Mouse (Mus musculus): ENCODE measurements around the gene Abcc10. TPM values are rescaled to one million over a fixed set of nuclear protein-coding genes. Genes with fewer than 3 reads are reported as not detected.

Gene Abcc10
- polyA plus RNA-seq (2012; rRNA removed; ENCODE audit: low replicate concordance) = 22.9 and 27.6 TPM in 2 replicates

DNA sequence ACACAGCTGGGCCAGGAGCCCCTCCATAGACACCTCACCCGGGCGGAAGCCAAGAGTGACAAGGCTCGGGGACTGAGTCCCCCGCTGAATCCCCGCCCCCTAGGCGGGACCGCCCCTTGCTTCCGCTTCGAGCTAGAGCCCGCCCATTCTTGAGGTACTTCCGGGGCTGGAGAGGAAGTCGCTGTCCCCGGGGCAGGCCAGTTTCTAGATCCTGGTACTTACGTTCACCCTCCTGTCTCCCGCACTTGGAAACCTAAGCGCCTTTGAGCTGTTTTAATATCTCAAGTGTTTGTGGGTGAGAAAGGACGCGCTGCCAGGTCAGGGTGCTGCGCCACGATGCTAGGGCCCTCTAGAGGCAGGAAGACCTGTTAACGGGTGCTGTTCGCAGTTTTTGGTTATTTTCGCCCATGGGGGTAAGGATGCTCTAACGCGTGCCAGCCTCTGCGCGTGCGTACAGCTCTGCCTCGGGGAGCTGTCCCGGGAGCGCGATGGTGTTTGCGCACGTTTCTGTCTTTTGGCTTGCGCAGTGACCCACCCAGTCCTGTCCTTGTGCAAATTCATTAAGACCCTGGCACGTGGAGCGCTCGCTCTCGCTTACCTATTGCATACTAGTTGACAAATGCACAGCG lies at the start of gene Abcc10:
Gene Abcc10 (minus strand): TSS at position 447 of the 629 bp plus-strand sequence.

DNA sequence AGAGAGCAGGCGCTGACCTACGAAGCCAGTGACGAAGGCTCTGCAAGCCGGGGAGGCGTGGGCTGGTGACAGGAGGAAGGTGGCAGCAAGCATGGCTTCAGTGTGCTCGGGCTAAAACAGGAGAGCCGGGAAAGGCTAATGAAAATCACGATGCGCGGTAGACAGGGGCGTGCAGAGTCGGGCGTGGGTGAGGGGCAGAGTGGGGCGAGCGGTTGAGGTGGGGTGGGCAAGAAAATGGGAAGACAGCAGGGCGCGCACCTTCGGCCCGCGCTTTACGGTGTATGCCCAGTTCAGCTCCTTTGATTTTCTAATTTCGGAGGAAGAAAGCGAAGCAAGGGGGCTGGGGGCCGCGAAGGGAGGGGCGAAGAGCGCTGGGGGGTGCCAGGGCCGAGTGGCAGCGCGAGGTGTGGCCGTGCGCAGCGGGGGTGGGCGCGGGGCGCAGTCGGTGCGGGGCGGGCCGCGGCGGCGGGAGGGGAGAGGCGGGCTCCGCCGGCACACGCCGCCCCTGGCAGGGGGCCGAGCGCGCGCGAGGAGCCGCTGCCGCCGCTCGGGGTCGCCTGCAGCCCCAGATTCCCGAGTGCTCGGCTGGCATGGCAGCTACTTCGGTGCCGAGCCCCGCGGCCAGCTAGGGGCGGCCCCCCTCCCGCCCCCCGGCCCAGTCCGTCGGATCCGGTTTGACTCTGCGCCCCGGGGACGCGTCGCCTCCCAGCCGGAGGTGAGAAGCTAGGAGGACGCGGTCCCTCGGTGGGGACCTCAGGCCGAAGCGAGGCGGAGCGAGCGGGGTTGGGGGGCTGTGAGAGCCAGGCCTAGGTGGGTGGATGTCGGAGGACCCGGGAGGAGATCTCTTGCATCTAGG lies 30.6 kb downstream of the Abcc10 start, which contains the start of gene Dlk2:
Gene Dlk2 (plus strand): TSS at position 58 of the 856 bp plus-strand sequence.

DNA sequence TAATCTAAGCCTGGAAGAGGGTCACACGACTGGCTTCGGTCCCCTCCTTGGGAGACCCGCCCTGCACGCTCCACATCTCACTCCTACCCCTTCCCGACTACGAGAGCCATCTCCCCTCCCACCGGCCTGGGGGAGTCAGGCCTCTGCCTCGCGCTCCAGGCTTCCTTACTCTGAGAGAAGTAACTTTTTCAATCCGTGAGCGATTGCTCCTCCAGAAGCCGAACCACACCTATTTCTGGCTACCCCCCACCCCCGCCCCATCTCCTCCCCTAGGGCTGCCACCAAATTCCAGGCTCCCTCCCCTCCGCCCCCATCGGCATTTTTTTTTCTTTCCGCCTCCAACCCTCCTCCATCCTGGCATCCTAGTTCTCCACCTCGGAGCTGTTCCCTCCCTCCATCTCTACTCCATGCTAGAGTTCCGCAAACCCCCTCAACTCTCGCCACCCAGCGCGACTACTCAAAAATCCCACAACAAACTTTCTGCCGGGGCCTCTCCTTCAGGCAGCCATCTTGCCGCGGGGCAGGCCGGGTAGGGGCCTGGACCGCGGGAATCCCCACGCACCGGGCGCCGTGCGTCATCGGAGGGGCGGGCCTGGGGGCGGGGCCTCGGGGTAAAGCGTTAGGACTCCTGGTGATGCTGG lies 45.5 kb downstream of the Abcc10 start, which contains the start of gene Tjap1:
Gene Tjap1 (minus strand): TSS at position 544 of the 641 bp plus-strand sequence.

DNA sequence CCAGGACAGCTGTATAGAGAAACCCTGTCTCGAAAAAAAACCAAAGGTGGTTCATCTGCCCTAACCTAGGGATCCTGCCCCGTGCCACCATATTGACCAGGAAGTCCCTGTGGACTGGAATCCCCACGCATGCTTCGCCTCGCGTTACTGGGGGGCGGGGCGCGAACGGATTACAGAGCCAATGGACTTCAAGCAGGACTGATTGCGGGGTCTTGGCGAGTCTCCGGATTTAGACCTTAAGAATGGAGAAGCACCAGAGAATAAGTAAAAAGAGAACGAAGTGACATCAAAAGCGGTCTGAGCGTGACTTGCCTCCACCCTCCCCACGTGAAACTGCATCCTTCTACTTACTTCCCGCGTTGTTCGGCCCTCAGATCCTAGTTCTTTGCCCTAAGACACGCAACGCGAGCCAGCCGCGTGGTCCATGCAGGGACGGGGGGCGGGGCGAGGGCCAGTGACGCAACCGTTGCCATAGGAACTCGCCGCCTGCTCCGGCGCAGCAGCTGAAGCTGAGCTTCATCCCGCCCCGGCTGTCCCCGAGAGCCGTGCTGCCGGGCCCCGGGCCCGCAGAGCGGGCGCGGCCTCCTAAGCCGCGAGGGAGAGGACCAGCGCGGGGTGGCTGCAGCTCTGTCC lies 74.6 kb downstream of the Abcc10 start, which contains the start of gene Lrrc73:
Gene Lrrc73 (plus strand): TSS at position 80 of the 633 bp plus-strand sequence.

Other genes starting within 250 kb of the Abcc10 start
- gene Mrps18a, start 217.4 kb downstream of the Abcc10 start, polyA plus RNA-seq (2012; rRNA removed; ENCODE audit: low replicate concordance) = 36.4 and 54.9 TPM in 2 replicates
- 5.0 and 6.8 TPM in 2 replicates for gene Rsph9, start 184.1 kb downstream of the Abcc10 start, polyA plus RNA-seq (2012; rRNA removed; ENCODE audit: low replicate concordance)
- gene Mad2l1bp, start 174.8 kb downstream of the Abcc10 start, polyA plus RNA-seq (2012; rRNA removed; ENCODE audit: low replicate concordance) = 15.7 and 17.7 TPM in 2 replicates
- gene Gtpbp2, start 167.3 kb downstream of the Abcc10 start, polyA plus RNA-seq (2012; rRNA removed; ENCODE audit: low replicate concordance) = 130 and 159 TPM in 2 replicates
- gene Polh, start 125.7 kb downstream of the Abcc10 start, polyA plus RNA-seq (2012; rRNA removed; ENCODE audit: low replicate concordance) = 5.6 and 7.7 TPM in 2 replicates
- gene Xpo5, start 125.6 kb downstream of the Abcc10 start, polyA plus RNA-seq (2012; rRNA removed; ENCODE audit: low replicate concordance) = 17.5 and 23.7 TPM in 2 replicates
- gene Polr1c, start 80.3 kb downstream of the Abcc10 start, polyA plus RNA-seq (2012; rRNA removed; ENCODE audit: low replicate concordance) = 30.8 and 44.5 TPM in 2 replicates
- 286 and 320 TPM in 2 replicates for gene Yipf3, start 80.3 kb downstream of the Abcc10 start, polyA plus RNA-seq (2012; rRNA removed; ENCODE audit: low replicate concordance)
- gene Lrrc73, start 74.8 kb downstream of the Abcc10 start, polyA plus RNA-seq (2012; rRNA removed; ENCODE audit: low replicate concordance) = 1.2 and 2.9 TPM in 2 replicates
- gene Tjap1, start 45.3 kb downstream of the Abcc10 start, polyA plus RNA-seq (2012; rRNA removed; ENCODE audit: low replicate concordance) = 38.5 and 59.6 TPM in 2 replicates
- 1.8 and 2.0 TPM in 2 replicates for gene Dlk2, start 30.9 kb downstream of the Abcc10 start, polyA plus RNA-seq (2012; rRNA removed; ENCODE audit: low replicate concordance)
- gene Zfp318, start 55.4 kb upstream of the Abcc10 start, polyA plus RNA-seq (2012; rRNA removed; ENCODE audit: low replicate concordance) = 26.3 and 34.3 TPM in 2 replicates
- 5.5 and 15.0 TPM in 2 replicates for gene Crip3, start 100.6 kb upstream of the Abcc10 start, polyA plus RNA-seq (2012; rRNA removed; ENCODE audit: low replicate concordance)
- 0.41 TPM in 1 of 2 replicates, not detected in the other for gene Slc22a7, start 110.1 kb upstream of the Abcc10 start, polyA plus RNA-seq (2012; rRNA removed; ENCODE audit: low replicate concordance)
- gene Ttbk1, start 159.3 kb upstream of the Abcc10 start, polyA plus RNA-seq (2012; rRNA removed; ENCODE audit: low replicate concordance) = 0.33 and 0.61 TPM in 2 replicates
- gene Dnph1, start 168.4 kb upstream of the Abcc10 start, polyA plus RNA-seq (2012; rRNA removed; ENCODE audit: low replicate concordance) = 1.5 and 2.5 TPM in 2 replicates
- 28.6 and 40.6 TPM in 2 replicates for gene Cul9, start 218.0 kb upstream of the Abcc10 start, polyA plus RNA-seq (2012; rRNA removed; ENCODE audit: low replicate concordance)
- 176 and 261 TPM in 2 replicates for gene Srf, start 227.8 kb upstream of the Abcc10 start, polyA plus RNA-seq (2012; rRNA removed; ENCODE audit: low replicate concordance)